Mouse (Mus musculus): ENCODE data around the gene Ccdc24. TPM values are rescaled to one million over a fixed set of nuclear protein-coding genes. Genes with fewer than 3 reads are reported as not detected.

Ccdc24 gene
- polyA plus RNA-seq, 1 experiment from 2014 or later = 3.3 TPM

GRCm38 (mm10) chr4:117904094-117904493 is 31.7 kb upstream of the Ccdc24 start:
- H3K27me3 ChIP-seq (replicated peaks; ENCODE audit: control insufficient read depth, insufficient read depth, low read length) = no peaks in the 10 kb centered on the region
- H3K36me3 ChIP-seq (ENCODE audit: control insufficient read depth, insufficient read depth, low read length) = peaks cover 73% of the 10 kb centered on the region
- H3K9ac ChIP-seq (ENCODE audit: low read depth, low read length) = no peak overlapping the region
- DNase-seq (ENCODE audit: low spot score) (no peak), ATAC-seq (ENCODE audit: low read depth) (no peak)
- H3K4me1 ChIP-seq (ENCODE audit: control insufficient read depth, insufficient read depth, low read length) = no peaks in the 10 kb centered on the region; the same call in 1 of the 2 replicates
- WGBS = 89% methylated on average over 10 of the region's 10 CpGs
- H3K9me3 ChIP-seq (ENCODE audit: control insufficient read depth, low read length) = no peaks in the 10 kb centered on the region
- no peak overlapping the region for H3K4me3 ChIP-seq (ENCODE audit: low read depth, low read length)
- H3K27ac ChIP-seq (replicated peaks; ENCODE audit: low read depth, low read length) = no peak overlapping the region
- H3K4me2 ChIP-seq (ENCODE audit: low read depth, low read length) = no peak overlapping the region

- H3K36me3 ChIP-seq (ENCODE audit: control insufficient read depth, insufficient read depth, low read length) = peaks cover 86% of the 10 kb centered on the region
- H3K9ac ChIP-seq (ENCODE audit: low read depth, low read length) = no peak overlapping the region
- no peak for DNase-seq (ENCODE audit: low spot score)
- 85% methylated on average over 3 of the region's 3 CpGs for WGBS
- H3K27ac ChIP-seq (replicated peaks; ENCODE audit: low read depth, low read length) = no peak overlapping the region
- no peaks in the 10 kb centered on the region for H3K4me1 ChIP-seq (ENCODE audit: control insufficient read depth, insufficient read depth, low read length)
- no peaks in the 10 kb centered on the region for H3K27me3 ChIP-seq (replicated peaks; ENCODE audit: control insufficient read depth, insufficient read depth, low read length)
- H3K9me3 ChIP-seq (ENCODE audit: control insufficient read depth, low read length) = no peaks in the 10 kb centered on the region
- ATAC-seq (ENCODE audit: low read depth) = no peak
- H3K4me2 ChIP-seq (ENCODE audit: low read depth, low read length) = no peak overlapping the region
- H3K4me3 ChIP-seq (ENCODE audit: low read depth, low read length) = no peak overlapping the region
Observed at GRCm38 (mm10) chr4:117898111-117898510, 25.8 kb upstream of the Ccdc24 start.

DNA sequence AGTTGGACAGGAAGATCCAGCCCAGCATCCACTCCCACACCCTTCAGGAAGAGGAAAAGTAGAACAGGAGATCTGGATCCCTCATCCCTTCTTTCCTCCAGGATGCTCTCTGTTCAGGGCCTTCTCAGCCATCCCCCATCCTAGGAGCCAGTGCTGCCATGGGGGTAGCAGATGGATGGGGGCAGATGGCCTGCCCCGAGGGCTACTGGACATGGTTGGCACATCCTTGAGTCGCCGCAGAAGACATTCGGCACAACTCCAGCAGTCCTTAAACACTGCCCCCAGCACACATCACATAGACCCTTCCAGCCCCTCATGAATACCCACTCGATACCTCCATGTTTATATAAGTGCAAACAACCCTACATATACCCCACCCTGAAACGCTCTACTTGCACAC is 23.7 kb upstream of the Ccdc24 start:
- Histone ChIP-seq H3K4me1 (ENCODE audit: control insufficient read depth, insufficient read depth, low read length) (0 out of 2 replicates have a peak, but pooled peaks cover 5% of the 10 kb centered on the region), H3K27ac (replicated peaks; ENCODE audit: low read depth, low read length) (no peak overlapping the region), H3K9ac (ENCODE audit: low read depth, low read length) (no peak overlapping the region), H3K27me3 (replicated peaks; ENCODE audit: control insufficient read depth, insufficient read depth, low read length) (no peaks in the 10 kb centered on the region), H3K4me2 (ENCODE audit: low read depth, low read length) (no peak overlapping the region), H3K36me3 (ENCODE audit: control insufficient read depth, insufficient read depth, low read length) (peaks cover 65% of the 10 kb centered on the region), H3K9me3 (ENCODE audit: control insufficient read depth, low read length) (no peaks in the 10 kb centered on the region), H3K4me3 (ENCODE audit: low read depth, low read length) (no peak overlapping the region)
- WGBS = 93% methylated on average over 6 of the region's 6 CpGs
- no peak for DNase-seq (ENCODE audit: low spot score)
- no peak for ATAC-seq (ENCODE audit: low read depth)

- H3K27me3 ChIP-seq (replicated peaks; ENCODE audit: control insufficient read depth, insufficient read depth, low read length) = no peaks in the 10 kb centered on the region
- no peak for DNase-seq (ENCODE audit: low spot score)
Observed at GRCm38 (mm10) chr4:117895339-117895738, 23.0 kb upstream of the Ccdc24 start.

GRCm38 (mm10) chr4:117894601-117895000 is 22.2 kb upstream of the Ccdc24 start:
- H3K27ac ChIP-seq (replicated peaks; ENCODE audit: low read depth, low read length) = no peak overlapping the region
- no peaks in the 10 kb centered on the region for H3K27me3 ChIP-seq (replicated peaks; ENCODE audit: control insufficient read depth, insufficient read depth, low read length)
- ATAC-seq (ENCODE audit: low read depth) = no peak
- peaks cover 51% of the 10 kb centered on the region for H3K36me3 ChIP-seq (ENCODE audit: control insufficient read depth, insufficient read depth, low read length)
- H3K4me3 ChIP-seq (ENCODE audit: low read depth, low read length) = no peak overlapping the region
- WGBS = 79% methylated on average over 8 of the region's 8 CpGs
- H3K4me2 ChIP-seq (ENCODE audit: low read depth, low read length) = no peak overlapping the region
- DNase-seq (ENCODE audit: low spot score) = no peak
- no peaks in the 10 kb centered on the region for H3K9me3 ChIP-seq (ENCODE audit: control insufficient read depth, low read length)
- no peak overlapping the region for H3K9ac ChIP-seq (ENCODE audit: low read depth, low read length)
- 0 out of 2 replicates have a peak, but pooled peaks cover 7% of the 10 kb centered on the region for H3K4me1 ChIP-seq (ENCODE audit: control insufficient read depth, insufficient read depth, low read length)

More at GRCm38 (mm10) chr4:117895339-117895738, 23.0 kb upstream of the Ccdc24 start:
- Histone ChIP-seq H3K9ac (ENCODE audit: low read depth, low read length) (no peak overlapping the region), H3K27ac (replicated peaks; ENCODE audit: low read depth, low read length) (no peak overlapping the region), H3K4me2 (ENCODE audit: low read depth, low read length) (no peak overlapping the region), H3K4me3 (ENCODE audit: low read depth, low read length) (no peak overlapping the region), H3K9me3 (ENCODE audit: control insufficient read depth, low read length) (no peaks in the 10 kb centered on the region), H3K36me3 (ENCODE audit: control insufficient read depth, insufficient read depth, low read length) (peaks cover 58% of the 10 kb centered on the region), H3K4me1 (ENCODE audit: control insufficient read depth, insufficient read depth, low read length) (0 out of 2 replicates have a peak, but pooled peaks cover 7% of the 10 kb centered on the region)
- no peak for ATAC-seq (ENCODE audit: low read depth)
- whole genome bisulfite sequencing = 69% methylated on average over 7 of the region's 7 CpGs

- H3K9ac ChIP-seq (ENCODE audit: low read depth, low read length) = no peak overlapping the region
- no peaks in the 10 kb centered on the region for H3K27me3 ChIP-seq (replicated peaks; ENCODE audit: control insufficient read depth, insufficient read depth, low read length)
- H3K4me3 ChIP-seq (ENCODE audit: low read depth, low read length) = no peak overlapping the region
- peaks cover 43% of the 10 kb centered on the region for H3K36me3 ChIP-seq (ENCODE audit: control insufficient read depth, insufficient read depth, low read length)
- no peak overlapping the region for H3K27ac ChIP-seq (replicated peaks; ENCODE audit: low read depth, low read length)
- 20% methylated on average over 9 of the region's 9 CpGs for WGBS
- DNase-seq (ENCODE audit: low spot score) (peak; percentile 54), ATAC-seq (ENCODE audit: low read depth) (no peak)
- H3K4me1 ChIP-seq (ENCODE audit: control insufficient read depth, insufficient read depth, low read length) = 0 out of 2 replicates have a peak, but pooled peaks cover 7% of the 10 kb centered on the region
- H3K9me3 ChIP-seq (ENCODE audit: control insufficient read depth, low read length) = no peaks in the 10 kb centered on the region
- no peak overlapping the region for H3K4me2 ChIP-seq (ENCODE audit: low read depth, low read length)
Observed at GRCm38 (mm10) chr4:117893376-117893775, 21.0 kb upstream of the Ccdc24 start.

DNA sequence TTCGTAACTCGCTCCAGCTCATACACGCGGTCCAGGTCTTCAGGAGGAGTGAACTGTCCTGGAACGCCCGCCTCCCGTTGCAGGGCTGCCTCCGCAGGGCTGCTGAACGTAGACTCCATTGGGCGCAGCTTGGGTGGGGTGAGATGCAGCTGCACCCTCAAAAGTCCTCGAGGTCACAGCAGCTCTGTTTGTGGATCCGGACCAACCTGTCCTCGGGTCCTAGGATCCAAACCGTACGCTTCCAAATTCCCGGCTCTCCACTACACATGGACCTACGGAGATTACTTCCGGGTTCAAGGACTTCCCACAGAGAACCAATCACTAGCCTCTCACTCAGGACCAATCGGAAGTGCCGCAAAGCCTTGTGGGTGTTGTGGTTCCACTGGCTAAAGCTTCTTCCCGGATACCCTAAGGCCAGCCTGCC is 19.4 kb upstream of the Ccdc24 start, which contains the start of gene Dph2:
Gene Dph2, minus strand, starts transcription at position 295 of the 424 bp plus-strand sequence.
- Histone ChIP-seq H3K9me3 (ENCODE audit: control insufficient read depth, low read length) (no peaks in the 10 kb centered on the region), H3K4me2 (ENCODE audit: low read depth, low read length) (peak within 1 kb of the TSS; percentile 75), H3K27ac (replicated peaks; ENCODE audit: low read depth, low read length) (no peak within 1 kb of the TSS), H3K4me3 (ENCODE audit: low read depth, low read length) (peak within 1 kb of the TSS; percentile 73), H3K27me3 (replicated peaks; ENCODE audit: control insufficient read depth, insufficient read depth, low read length) (no peaks in the 10 kb centered on the region), H3K4me1 (ENCODE audit: control insufficient read depth, insufficient read depth, low read length) (0 out of 2 replicates have a peak, but pooled peaks cover 11% of the 10 kb centered on the region), H3K9ac (ENCODE audit: low read depth, low read length) (peak within 1 kb of the TSS; percentile 61), H3K36me3 (ENCODE audit: control insufficient read depth, insufficient read depth, low read length) (peaks cover 30% of the 10 kb centered on the region)
- DNase-seq (ENCODE audit: low spot score) (peak; percentile 97), ATAC-seq (ENCODE audit: low read depth) (peak; percentile 91)
- 1% methylated on average over 21 of the region's 21 CpGs for WGBS

DNA sequence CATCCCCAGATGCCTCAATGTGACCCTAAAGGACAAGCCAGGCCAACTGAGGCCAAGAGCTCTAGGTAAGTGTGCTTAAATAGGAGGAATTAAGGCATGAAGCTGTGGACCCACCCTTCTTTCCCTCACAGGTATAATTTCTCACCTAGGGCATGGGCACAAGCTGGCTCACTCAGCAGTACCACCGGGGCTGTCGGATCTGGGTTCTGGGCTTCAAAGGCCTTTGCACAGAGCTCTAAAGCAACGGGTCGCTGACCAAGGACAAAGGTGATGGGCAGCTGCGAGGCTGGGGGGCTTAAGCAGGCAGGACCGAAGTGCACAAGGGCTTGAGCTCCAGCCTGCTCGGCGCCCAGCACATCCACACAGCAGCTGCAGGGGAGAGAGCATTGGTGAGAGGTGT is 18.4 kb upstream of the Ccdc24 start:
- 83% methylated on average over 8 of the region's 8 CpGs for WGBS
- H3K9me3 ChIP-seq (ENCODE audit: control insufficient read depth, low read length) = no peaks in the 10 kb centered on the region
- no peak for ATAC-seq (ENCODE audit: low read depth)
- H3K4me3 ChIP-seq (ENCODE audit: low read depth, low read length) = peak overlapping the region; percentile 73; the same call in 1 of the 2 replicates
- H3K27ac ChIP-seq (replicated peaks; ENCODE audit: low read depth, low read length) = no peak overlapping the region
- H3K27me3 ChIP-seq (replicated peaks; ENCODE audit: control insufficient read depth, insufficient read depth, low read length) = no peaks in the 10 kb centered on the region
- peak overlapping the region; percentile 75 for H3K4me2 ChIP-seq (ENCODE audit: low read depth, low read length)
- H3K9ac ChIP-seq (ENCODE audit: low read depth, low read length) = 0 out of 2 replicates have a peak overlapping the region, but pooled peaks have one; percentile 61
- H3K36me3 ChIP-seq (ENCODE audit: control insufficient read depth, insufficient read depth, low read length) = peaks cover 24% of the 10 kb centered on the region
- peaks cover 16% of the 10 kb centered on the region; the same call in 1 of the 2 replicates for H3K4me1 ChIP-seq (ENCODE audit: control insufficient read depth, insufficient read depth, low read length)
- DNase-seq (ENCODE audit: low spot score) = no peak

DNA sequence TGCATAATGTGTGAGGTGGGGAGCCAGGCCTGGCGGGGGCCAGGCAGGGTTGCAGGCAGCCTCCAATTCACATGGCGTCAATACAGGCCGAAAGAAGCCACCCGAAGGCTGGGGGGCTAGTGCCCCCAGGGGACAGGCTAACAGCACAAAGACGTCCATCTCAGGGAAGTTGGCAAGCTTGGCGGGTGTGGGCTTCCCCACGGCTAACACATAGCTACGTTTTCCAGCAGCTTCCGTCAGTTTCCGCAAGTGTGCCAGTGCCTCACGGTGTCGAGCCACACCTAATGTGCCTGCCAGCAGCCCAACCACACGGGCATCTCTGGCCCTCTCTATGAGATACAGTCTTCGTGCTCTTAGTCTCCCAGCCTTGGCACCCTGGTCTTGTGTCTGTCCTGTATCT is 17.7 kb upstream of the Ccdc24 start:
- H3K4me2 ChIP-seq (ENCODE audit: low read depth, low read length) = no peak overlapping the region
- WGBS = 89% methylated on average over 14 of the region's 14 CpGs
- H3K9me3 ChIP-seq (ENCODE audit: control insufficient read depth, low read length) = no peaks in the 10 kb centered on the region
- H3K27ac ChIP-seq (replicated peaks; ENCODE audit: low read depth, low read length) = no peak overlapping the region
- no peak for DNase-seq (ENCODE audit: low spot score)
- H3K4me3 ChIP-seq (ENCODE audit: low read depth, low read length) = no peak overlapping the region
- no peak for ATAC-seq (ENCODE audit: low read depth)
- peaks cover 16% of the 10 kb centered on the region; the same call in 1 of the 2 replicates for H3K4me1 ChIP-seq (ENCODE audit: control insufficient read depth, insufficient read depth, low read length)
- H3K36me3 ChIP-seq (ENCODE audit: control insufficient read depth, insufficient read depth, low read length) = peaks cover 24% of the 10 kb centered on the region
- no peaks in the 10 kb centered on the region for H3K27me3 ChIP-seq (replicated peaks; ENCODE audit: control insufficient read depth, insufficient read depth, low read length)
- H3K9ac ChIP-seq (ENCODE audit: low read depth, low read length) = no peak overlapping the region
